Mouse (Mus musculus) limb, embryonic 12.5 days (tissue): ENCODE results near the gene D330045A20Rik. TPM values are rescaled to one million over a fixed set of nuclear protein-coding genes. Genes with fewer than 3 reads are reported as not detected.

ENCODE experiments used
- ATAC-seq: fragments of 200-750 bp; cut with Nextera tagmentation; 2 replicates; pipeline ENCODE4 v1.8.0; 2017; ENCODE audit warnings: low read depth, moderate TSS enrichment; ENCODE audit not compliant: insufficient number of reproducible peaks, insufficient read depth, low FRiP score, low TSS enrichment
- H3K27ac ChIP-seq: fragments of 300-500 bp; sonication (generic); 2 replicates; pipeline ENCODE4 v1.5.1; 2016; ENCODE audit warnings: mild to moderate bottlenecking, moderate library complexity
- H3K27me3 ChIP-seq: fragments of 300-500 bp; sonication (generic); 2 replicates; pipeline ENCODE4 v1.6.1; 2016; ENCODE audit warnings: mild to moderate bottlenecking, moderate library complexity
- H3K36me3 ChIP-seq: fragments of 300-500 bp; sonication (generic); 2 replicates; pipeline ENCODE4 v1.6.1; 2016; ENCODE audit warnings: mild to moderate bottlenecking, moderate library complexity
- H3K4me1 ChIP-seq: fragments of 300-500 bp; sonication (generic); replicated peaks from 2 replicates; pipeline ENCODE4 v1.6.1; 2016
- H3K4me2 ChIP-seq: fragments of 300-500 bp; sonication (generic); 2 replicates; pipeline ENCODE4 v1.6.1; 2016; ENCODE audit warnings: mild to moderate bottlenecking, moderate library complexity
- H3K4me3 ChIP-seq: fragments of 300-500 bp; sonication (generic); replicated peaks from 2 replicates; pipeline ENCODE4 v1.5.1; 2016; ENCODE audit warnings: mild to moderate bottlenecking
- H3K9ac ChIP-seq: fragments of 300-500 bp; sonication (generic); replicated peaks from 2 replicates; pipeline ENCODE4 v1.6.1; 2016; ENCODE audit warnings: mild to moderate bottlenecking, moderate library complexity
- H3K9me3 ChIP-seq: fragments of 300-500 bp; sonication (generic); 2 replicates; pipeline ENCODE4 v1.6.1; 2016; ENCODE audit warnings: mild to moderate bottlenecking, moderate library complexity
- WGBS: fragments of 180-500 bp; shearing (Covaris S2); methylation state at CpG from one replicate; pipeline ENCODE4 v1.1.7; 2016; 5-methylcytosine and 5-hydroxymethylcytosine counted together
- polyA plus RNA-seq: library from polyadenylated mRNA; unstranded; fragments of >200 nt; fragmentation: Nextera tagmentation; extraction: Ambion mirVana; gene quantifications from 2 replicates; pipeline ENCODE4 v1.2.1, GENCODE M21; 2016

Gene D330045A20Rik
- polyA plus RNA-seq, 1 experiment from 2014 or later, result 1.3 TPM

DNA sequence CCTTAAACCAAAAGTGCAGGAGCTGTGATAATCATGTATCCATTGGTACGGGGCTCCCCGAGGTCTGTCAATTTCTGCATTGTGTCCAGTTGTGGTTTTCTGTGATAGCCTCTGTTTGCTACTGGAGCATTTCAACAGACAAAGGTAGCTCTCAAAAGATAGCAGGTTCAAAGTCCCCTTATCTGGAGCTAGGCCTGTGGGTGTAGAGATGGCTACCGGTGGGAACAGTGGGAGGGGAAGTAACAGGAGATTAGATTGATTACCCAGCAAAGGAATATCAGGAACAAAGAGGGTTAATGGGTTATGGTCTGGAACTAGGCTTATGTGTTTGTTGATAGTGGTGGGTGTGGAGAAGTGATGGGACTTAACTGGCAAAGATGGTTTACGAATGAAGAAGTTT is 46.8 kb downstream of the D330045A20Rik start:
- no peaks in the 10 kb centered on the region for H3K36me3 ChIP-seq
- H3K27me3 ChIP-seq, result peaks cover 2% of the 10 kb centered on the region
- H3K9me3 ChIP-seq, result no peaks in the 10 kb centered on the region
- no peak overlapping the region for H3K27ac ChIP-seq
- H3K4me3 ChIP-seq, result no peak overlapping the region
- H3K9ac ChIP-seq, result no peak overlapping the region
- H3K4me2 ChIP-seq, result no peak overlapping the region
- H3K4me1 ChIP-seq, result no peaks in the 10 kb centered on the region
- no peak for ATAC-seq
- 84% methylated on average over 4 of the region's 4 CpGs for WGBS

- H3K27me3 ChIP-seq, result peaks cover 5% of the 10 kb centered on the region
- H3K4me1 ChIP-seq, result no peaks in the 10 kb centered on the region
- H3K27ac ChIP-seq, result no peak overlapping the region
- H3K9ac ChIP-seq, result no peak overlapping the region
- H3K9me3 ChIP-seq, result no peaks in the 10 kb centered on the region
- H3K36me3 ChIP-seq, result no peaks in the 10 kb centered on the region
- no peak overlapping the region for H3K4me3 ChIP-seq
- no peak overlapping the region for H3K4me2 ChIP-seq
- ATAC-seq, result no peak
Measured at GRCm38 (mm10) chrX:139529678-139530077, 49.5 kb downstream of the D330045A20Rik start.

DNA sequence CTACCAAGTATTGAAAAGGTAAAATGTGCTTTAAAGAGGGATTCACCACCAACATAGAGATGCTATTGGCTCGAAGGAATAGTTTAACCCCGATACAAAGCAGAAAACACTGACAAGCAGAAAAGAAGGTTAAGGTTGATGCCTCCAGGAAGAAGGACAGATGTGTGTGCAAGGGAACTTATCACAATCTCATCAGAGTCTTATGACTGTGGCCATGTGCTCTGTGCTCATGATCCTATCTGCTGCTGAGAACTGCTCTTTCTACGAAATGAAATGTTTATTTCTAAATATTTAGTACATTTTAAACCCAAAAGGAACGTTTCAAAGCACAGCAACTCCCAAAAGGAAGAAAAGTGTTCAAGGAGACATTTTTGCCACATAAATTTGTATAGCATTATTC is 52.1 kb downstream of the D330045A20Rik start:
- Histone ChIP-seq H3K27ac (no peak overlapping the region), H3K4me1 (no peaks in the 10 kb centered on the region), H3K27me3 (peaks cover 12% of the 10 kb centered on the region), H3K4me3 (no peak overlapping the region), H3K36me3 (no peaks in the 10 kb centered on the region), H3K9ac (no peak overlapping the region), H3K4me2 (no peak overlapping the region), H3K9me3 (no peaks in the 10 kb centered on the region)
- ATAC-seq, result no peak
- WGBS, result 82% methylated on average over 4 of the region's 4 CpGs

DNA sequence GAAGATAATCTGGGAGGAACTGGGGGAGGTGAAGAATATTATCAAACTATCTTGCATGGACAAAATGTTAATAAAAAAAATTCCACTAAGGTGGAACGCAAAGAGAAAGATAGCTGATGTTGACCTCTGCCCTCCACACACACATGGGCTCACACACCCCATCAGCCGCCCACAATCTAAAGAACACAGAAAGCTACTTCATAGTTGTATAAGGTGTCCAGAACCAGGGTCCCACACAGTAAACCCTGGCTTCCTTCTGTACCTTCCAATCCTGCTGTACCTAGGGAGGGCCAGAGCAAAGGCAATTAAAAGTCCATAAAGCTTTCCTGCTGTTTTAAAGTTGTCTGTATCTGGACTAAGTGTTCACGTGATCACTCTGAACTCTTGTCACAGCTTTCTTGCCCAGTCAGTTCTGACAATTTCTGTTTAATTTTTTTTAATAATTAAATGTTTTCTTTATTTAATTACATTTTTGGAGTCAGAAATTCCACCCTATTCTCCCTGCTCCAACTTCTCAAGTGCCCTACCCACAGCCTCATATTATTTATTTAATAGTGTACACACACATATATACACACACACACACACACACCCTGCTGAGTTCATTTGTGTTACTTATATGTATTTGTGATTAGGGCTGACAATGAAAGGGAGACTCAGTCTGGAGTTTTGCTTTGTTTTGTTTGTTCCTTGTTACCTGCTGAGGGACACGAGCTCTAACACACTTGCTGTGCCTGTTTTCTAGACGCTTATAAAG is 57.7 kb downstream of the D330045A20Rik start:
- Histone ChIP-seq H3K9me3 (no peaks in the 10 kb centered on the region), H3K27ac (no peak overlapping the region), H3K4me3 (no peak overlapping the region), H3K9ac (no peak overlapping the region), H3K4me2 (no peak overlapping the region), H3K36me3 (no peaks in the 10 kb centered on the region), H3K27me3 (peaks cover 10% of the 10 kb centered on the region), H3K4me1 (no peaks in the 10 kb centered on the region)
- no peak for ATAC-seq
- WGBS, result 62% methylated on average over 5 of the region's 5 CpGs

DNA sequence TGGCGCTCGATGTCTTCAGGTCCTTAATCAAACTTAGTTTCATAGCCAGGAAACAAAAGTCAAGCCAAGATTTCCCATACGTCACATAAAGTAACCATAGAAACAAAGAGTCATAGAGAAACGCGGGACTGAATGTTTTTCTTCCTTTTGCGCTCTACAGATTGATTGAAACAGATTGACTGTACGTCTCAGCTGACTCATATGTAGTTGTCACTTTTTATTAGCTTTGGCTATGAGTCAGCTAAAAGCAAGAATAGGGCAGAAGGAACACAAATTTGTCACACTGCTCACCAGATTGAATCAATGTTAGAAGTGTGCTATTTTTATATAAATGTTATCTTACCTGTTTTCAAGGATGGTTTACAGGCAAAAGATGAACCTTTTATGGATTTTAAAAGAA is 63.6 kb downstream of the D330045A20Rik start:
- H3K9ac ChIP-seq, result no peak overlapping the region
- no peak overlapping the region for H3K4me2 ChIP-seq
- no peak overlapping the region for H3K4me3 ChIP-seq
- H3K27ac ChIP-seq, result no peak overlapping the region
- no peaks in the 10 kb centered on the region for H3K4me1 ChIP-seq
- peaks cover 7% of the 10 kb centered on the region; the same call in 1 of the 2 replicates for H3K27me3 ChIP-seq
- 83% methylated on average over 7 of the region's 7 CpGs for WGBS
- H3K36me3 ChIP-seq, result no peaks in the 10 kb centered on the region
- H3K9me3 ChIP-seq, result no peaks in the 10 kb centered on the region
- ATAC-seq, result no peak

DNA sequence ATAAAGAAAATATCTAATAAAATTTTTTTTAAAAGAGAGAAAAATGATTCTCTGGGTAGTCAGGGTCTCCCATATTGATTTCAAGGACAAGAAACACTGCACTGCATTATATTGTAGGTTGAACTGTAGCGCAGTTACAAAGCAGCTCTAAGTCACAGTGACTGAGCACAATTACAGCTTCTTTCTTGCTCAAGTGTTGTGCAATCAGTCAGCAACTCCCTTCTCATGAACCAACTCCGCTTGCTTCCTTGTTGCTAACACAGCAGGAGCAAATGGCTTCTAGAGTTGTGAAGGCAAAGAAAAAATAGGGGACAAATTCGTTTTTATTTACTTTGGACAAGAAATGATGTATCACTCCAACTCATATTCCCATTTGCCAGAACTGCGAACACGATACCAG is 70.3 kb downstream of the D330045A20Rik start:
- ATAC-seq, result no peak
- Histone ChIP-seq H3K27ac (no peak overlapping the region), H3K4me1 (no peaks in the 10 kb centered on the region), H3K27me3 (peaks cover 9% of the 10 kb centered on the region; the same call in 1 of the 2 replicates), H3K9me3 (no peaks in the 10 kb centered on the region), H3K4me2 (no peak overlapping the region), H3K36me3 (no peaks in the 10 kb centered on the region), H3K4me3 (no peak overlapping the region), H3K9ac (no peak overlapping the region)
- WGBS, result 76% methylated on average over 5 of the region's 5 CpGs

- Histone ChIP-seq H3K9ac (no peak overlapping the region), H3K9me3 (no peaks in the 10 kb centered on the region), H3K27ac (no peak overlapping the region), H3K36me3 (no peaks in the 10 kb centered on the region), H3K4me3 (no peak overlapping the region), H3K4me2 (no peak overlapping the region), H3K4me1 (no peaks in the 10 kb centered on the region), H3K27me3 (peaks cover 9% of the 10 kb centered on the region; the same call in 1 of the 2 replicates)
- no peak for ATAC-seq
- WGBS, result 74% methylated on average over 2 of the region's 2 CpGs
Measured at GRCm38 (mm10) chrX:139552090-139552489, 71.9 kb downstream of the D330045A20Rik start.

- H3K4me3 ChIP-seq, result no peak overlapping the region
- no peak overlapping the region for H3K27ac ChIP-seq
- WGBS, result 77% methylated on average over 5 of the region's 5 CpGs
- H3K9ac ChIP-seq, result no peak overlapping the region
- no peak for ATAC-seq
- no peaks in the 10 kb centered on the region for H3K4me1 ChIP-seq
- peaks cover 3% of the 10 kb centered on the region; the same call in 1 of the 2 replicates for H3K27me3 ChIP-seq
- no peaks in the 10 kb centered on the region for H3K9me3 ChIP-seq
- no peak overlapping the region for H3K4me2 ChIP-seq
- no peaks in the 10 kb centered on the region for H3K36me3 ChIP-seq
Measured at GRCm38 (mm10) chrX:139562255-139562924, 82.2 kb downstream of the D330045A20Rik start.

DNA sequence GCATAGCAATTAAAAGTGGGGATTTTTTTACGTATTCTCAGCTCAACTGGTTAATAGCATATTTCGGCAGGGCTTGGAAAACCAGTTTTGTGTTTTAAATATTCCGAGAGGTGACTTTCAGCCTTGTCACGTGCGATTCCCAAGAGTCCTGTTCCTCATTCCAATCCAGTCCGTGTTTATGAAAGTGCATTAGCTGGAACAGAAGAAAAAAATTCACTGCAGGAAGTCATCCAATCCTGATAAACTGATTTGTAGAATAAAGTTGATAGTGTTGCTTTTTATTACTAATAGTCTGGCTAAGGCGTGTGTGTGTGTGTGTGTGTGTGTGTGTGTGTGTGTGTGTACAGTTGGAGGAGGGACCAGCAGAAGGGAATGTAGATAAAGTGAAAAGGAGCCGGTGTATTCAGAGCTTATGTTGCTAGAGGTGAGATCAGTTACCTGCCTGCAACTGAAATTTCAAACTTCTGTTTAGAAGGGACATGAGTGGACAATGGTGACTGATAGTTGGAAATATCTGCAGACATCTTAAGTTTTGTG is 82.8 kb downstream of the D330045A20Rik start, which contains the start of gene Rnf128:
Gene Rnf128 (plus strand): TSS at position 392 of the 537 bp plus-strand sequence.
- Histone ChIP-seq H3K9me3 (no peaks in the 10 kb centered on the region), H3K4me3 (no peak within 1 kb of the TSS), H3K36me3 (no peaks in the 10 kb centered on the region), H3K27me3 (peaks cover 3% of the 10 kb centered on the region; the same call in 1 of the 2 replicates), H3K9ac (no peak within 1 kb of the TSS), H3K27ac (no peak within 1 kb of the TSS), H3K4me1 (no peaks in the 10 kb centered on the region), H3K4me2 (no peak within 1 kb of the TSS)
- ATAC-seq, result no peak
- WGBS, result 66% methylated on average over 8 of the region's 8 CpGs

GRCm38 (mm10) chrX:139570054-139570453 is 89.9 kb downstream of the D330045A20Rik start:
- H3K9ac ChIP-seq, result no peak overlapping the region
- 84% methylated on average over 3 of the region's 3 CpGs for WGBS
- H3K9me3 ChIP-seq, result no peaks in the 10 kb centered on the region
- ATAC-seq, result no peak
- no peaks in the 10 kb centered on the region for H3K36me3 ChIP-seq
- H3K4me1 ChIP-seq, result no peaks in the 10 kb centered on the region
- H3K27me3 ChIP-seq, result peaks cover 4% of the 10 kb centered on the region; the same call in 1 of the 2 replicates
- H3K27ac ChIP-seq, result no peak overlapping the region
- H3K4me3 ChIP-seq, result no peak overlapping the region
- no peak overlapping the region for H3K4me2 ChIP-seq

GRCm38 (mm10) chrX:139578649-139579278 is 98.6 kb downstream of the D330045A20Rik start:
- Histone ChIP-seq H3K9me3 (no peaks in the 10 kb centered on the region), H3K27me3 (no peaks in the 10 kb centered on the region), H3K4me1 (no peaks in the 10 kb centered on the region), H3K36me3 (no peaks in the 10 kb centered on the region), H3K4me2 (no peak overlapping the region), H3K9ac (no peak overlapping the region), H3K27ac (no peak overlapping the region), H3K4me3 (no peak overlapping the region)
- WGBS, result 71% methylated on average over 6 of the region's 6 CpGs
- no peak for ATAC-seq
